Mouse (Mus musculus) stomach, embryonic 14.5 days (tissue): Measurements from ENCODE around the gene Lmo4. TPM values are rescaled to one million over a fixed set of nuclear protein-coding genes. Genes with fewer than 3 reads are reported as not detected.

Experiments
- ATAC-seq: fragments of 200-750 bp; cut with Nextera tagmentation; 2 replicates; pipeline ENCODE4 v1.8.0; 2017; ENCODE audit warnings: low read depth, moderate TSS enrichment; ENCODE audit not compliant: insufficient number of reproducible peaks, insufficient read depth, low FRiP score
- H3K27ac ChIP-seq: fragments of 300-500 bp; sonication (generic); 2 replicates; pipeline ENCODE4 v1.5.1; 2014; ENCODE audit warnings: mild to moderate bottlenecking, low read length, moderate library complexity, mixed read lengths
- H3K27me3 ChIP-seq: fragments of 300-500 bp; sonication (generic); 2 replicates; pipeline ENCODE4 v1.6.1; 2014; ENCODE audit warnings: low read length, control low read depth, mixed read lengths; ENCODE audit not compliant: control insufficient read depth, insufficient read depth
- H3K36me3 ChIP-seq: fragments of 300-500 bp; sonication (generic); 2 replicates; pipeline ENCODE4 v1.6.1; 2014; ENCODE audit warnings: mild to moderate bottlenecking, control low read depth, low read length, moderate library complexity, mixed read lengths; ENCODE audit not compliant: control insufficient read depth, insufficient read depth
- H3K4me1 ChIP-seq: fragments of 300-500 bp; sonication (generic); 2 replicates; pipeline ENCODE4 v1.6.1; 2014; ENCODE audit warnings: low read length, control low read depth, mixed read lengths; ENCODE audit not compliant: control insufficient read depth, insufficient read depth
- H3K4me2 ChIP-seq: fragments of 300-500 bp; sonication (generic); replicated peaks from 2 replicates; pipeline ENCODE4 v1.6.1; 2014; ENCODE audit warnings: low read depth, low read length, control low read depth
- H3K4me3 ChIP-seq: fragments of 300-500 bp; sonication (generic); 2 replicates; pipeline ENCODE4 v1.5.1; 2014; ENCODE audit warnings: low read depth, low read length, control low read depth
- H3K9ac ChIP-seq: fragments of 300-500 bp; sonication (generic); replicated peaks from 2 replicates; pipeline ENCODE4 v1.6.1; 2014; ENCODE audit warnings: low read depth, mild to moderate bottlenecking, control low read depth, low read length, moderate library complexity, mixed read lengths
- H3K9me3 ChIP-seq: fragments of 300-500 bp; sonication (generic); 2 replicates; pipeline ENCODE4 v1.6.1; 2016; ENCODE audit warnings: low read depth, low read length, control low read depth; ENCODE audit not compliant: control insufficient read depth
- WGBS: fragments of 180-500 bp; shearing (Covaris S2); extraction: QIAGEN DNeasy Blood & Tissue Kit; methylation state at CpG from one replicate; pipeline ENCODE4 v1.1.7; 2014; 5-methylcytosine and 5-hydroxymethylcytosine counted together
- polyA plus RNA-seq: library from polyadenylated mRNA; unstranded; fragments of >200 nt; fragmentation: Nextera tagmentation; extraction: Ambion mirVana; gene quantifications from 2 replicates; pipeline ENCODE4 v1.2.1, GENCODE M21; 2014

Gene Lmo4
- polyA plus RNA-seq, 1 experiment from 2014 or later: 95.2 TPM

DNA sequence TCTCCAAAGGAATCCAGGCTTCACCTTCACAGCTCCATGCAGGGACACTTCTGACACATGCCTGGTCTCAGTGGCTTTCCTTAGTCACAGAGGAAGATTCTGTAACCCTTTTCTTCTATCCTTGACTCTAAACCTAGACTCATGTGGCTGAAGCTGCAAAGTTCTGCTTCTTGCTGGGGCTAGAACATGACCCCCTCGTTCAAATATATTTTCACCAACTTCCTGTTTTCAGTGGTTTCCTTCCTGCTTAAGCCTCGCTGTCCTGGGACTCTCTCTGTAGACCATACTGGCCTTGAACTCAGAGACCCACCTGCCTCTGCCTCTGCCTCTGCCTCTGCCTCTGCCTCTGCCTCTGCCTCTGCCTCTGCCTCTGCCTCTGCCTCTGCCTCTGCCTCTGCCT, 34.5 kb downstream of the Lmo4 start:
- no peak overlapping the region for H3K4me3 ChIP-seq
- H3K4me2 ChIP-seq: no peak overlapping the region
- no peak overlapping the region for H3K27ac ChIP-seq
- H3K9me3 ChIP-seq: no peaks in the 10 kb centered on the region
- no peaks in the 10 kb centered on the region for H3K27me3 ChIP-seq
- H3K36me3 ChIP-seq: no peaks in the 10 kb centered on the region
- H3K4me1 ChIP-seq: no peaks in the 10 kb centered on the region
- 83% methylated on average over 2 of the region's 2 CpGs for WGBS
- no peak overlapping the region for H3K9ac ChIP-seq
- no peak for ATAC-seq

DNA sequence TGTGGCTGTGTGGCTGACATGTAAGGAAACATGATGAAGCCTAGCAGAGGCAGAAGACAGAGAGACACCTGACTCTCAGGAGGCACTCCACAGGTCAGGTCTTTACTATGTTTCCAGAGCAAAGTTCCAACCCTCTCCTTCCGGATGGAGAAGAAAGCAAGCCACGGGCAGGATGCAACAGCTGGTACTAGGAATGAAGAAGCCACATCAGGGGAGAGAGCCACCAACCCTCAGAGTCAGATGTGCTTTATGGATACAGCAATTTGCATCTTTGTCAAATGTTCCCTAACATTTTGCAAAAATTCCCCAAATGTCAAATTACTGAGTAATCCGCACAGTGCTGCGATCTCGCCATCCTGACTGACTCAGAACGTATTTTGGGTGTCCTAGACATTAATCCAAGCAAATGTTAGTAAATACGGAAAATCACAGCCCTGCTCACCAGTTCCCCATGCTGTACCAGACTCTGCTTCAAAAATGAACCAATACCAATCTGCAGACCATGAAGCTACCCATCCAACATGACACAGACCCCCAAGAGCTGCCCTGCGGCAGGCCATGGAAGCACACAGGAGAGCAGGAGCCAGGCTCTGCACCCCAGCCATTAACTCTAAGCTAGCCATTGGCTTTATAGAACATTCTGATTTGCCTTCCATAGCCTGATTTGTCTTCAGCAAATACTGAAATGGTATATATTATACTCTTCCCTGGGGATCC, 38.4 kb downstream of the Lmo4 start:
- Histone ChIP-seq H3K9me3 (no peaks in the 10 kb centered on the region), H3K36me3 (no peaks in the 10 kb centered on the region), H3K27me3 (no peaks in the 10 kb centered on the region), H3K4me1 (no peaks in the 10 kb centered on the region), H3K4me2 (no peak overlapping the region), H3K9ac (no peak overlapping the region), H3K27ac (no peak overlapping the region), H3K4me3 (no peak overlapping the region)
- 84% methylated on average over 8 of the region's 8 CpGs for WGBS
- ATAC-seq: no peak

DNA sequence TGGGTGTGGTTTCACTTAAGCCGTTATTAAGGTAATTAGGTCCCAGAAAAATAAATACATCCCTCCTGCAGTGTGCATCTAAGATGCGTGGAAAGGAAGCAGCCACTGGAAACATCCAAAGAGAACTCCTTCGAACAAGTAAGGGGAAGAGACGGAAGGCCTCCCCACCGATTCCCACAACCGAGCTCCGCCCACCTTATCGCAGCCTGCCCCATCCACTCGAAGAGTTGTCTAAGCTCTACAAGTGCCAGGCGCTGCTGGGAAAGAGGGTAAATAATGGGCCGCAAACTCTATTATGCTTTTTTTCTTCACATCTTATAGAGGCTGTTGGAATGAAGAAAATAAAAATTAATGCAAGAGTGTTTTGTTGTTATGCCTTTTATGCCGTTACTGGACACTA, 39.6 kb downstream of the Lmo4 start:
- Histone ChIP-seq H3K9ac (no peak overlapping the region), H3K4me3 (no peak overlapping the region), H3K27ac (no peak overlapping the region), H3K4me1 (no peaks in the 10 kb centered on the region), H3K36me3 (no peaks in the 10 kb centered on the region), H3K9me3 (no peaks in the 10 kb centered on the region), H3K4me2 (no peak overlapping the region), H3K27me3 (no peaks in the 10 kb centered on the region)
- no peak for ATAC-seq
- 85% methylated on average over 12 of the region's 12 CpGs for WGBS

DNA sequence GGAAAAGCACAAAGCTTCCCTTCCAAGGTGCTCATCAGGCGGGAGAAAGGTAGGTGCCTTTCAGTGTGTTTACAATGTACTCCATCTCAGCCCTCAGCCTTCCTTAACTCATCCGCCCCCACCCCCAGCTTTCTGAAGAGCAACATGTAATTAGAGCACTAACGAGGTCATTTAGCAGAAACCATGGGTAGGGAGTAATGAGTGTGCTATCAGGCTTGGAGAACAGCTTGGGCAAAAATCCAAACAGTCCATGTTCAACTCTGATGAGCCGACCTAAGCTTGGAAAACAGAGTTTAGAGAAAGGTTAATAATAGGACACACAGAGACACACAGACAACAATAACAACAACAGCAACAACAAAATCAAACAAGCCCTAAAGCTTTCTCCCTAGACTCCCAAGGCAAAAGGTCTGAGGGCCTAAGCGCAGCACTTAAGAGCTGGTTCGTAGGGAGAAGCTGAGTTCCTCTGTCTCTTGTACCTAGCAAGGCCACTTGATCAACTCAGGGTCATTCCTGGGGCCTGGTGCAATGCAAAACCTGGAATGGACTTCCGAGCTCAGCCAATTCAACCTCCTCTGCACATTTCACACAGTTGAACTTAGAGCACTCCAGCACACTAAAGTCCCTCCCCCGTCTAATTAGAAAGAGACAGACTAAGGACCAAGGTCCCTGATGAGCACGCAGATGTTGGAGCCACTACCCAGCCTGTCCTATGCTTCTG, 40.2 kb downstream of the Lmo4 start:
- no peak overlapping the region for H3K9ac ChIP-seq
- no peaks in the 10 kb centered on the region for H3K4me1 ChIP-seq
- no peaks in the 10 kb centered on the region for H3K27me3 ChIP-seq
- no peak overlapping the region for H3K4me3 ChIP-seq
- H3K4me2 ChIP-seq: no peak overlapping the region
- 53% methylated on average over 9 of the region's 9 CpGs for WGBS
- no peak overlapping the region for H3K27ac ChIP-seq
- H3K9me3 ChIP-seq: no peaks in the 10 kb centered on the region
- no peaks in the 10 kb centered on the region for H3K36me3 ChIP-seq
- ATAC-seq: no peak

DNA sequence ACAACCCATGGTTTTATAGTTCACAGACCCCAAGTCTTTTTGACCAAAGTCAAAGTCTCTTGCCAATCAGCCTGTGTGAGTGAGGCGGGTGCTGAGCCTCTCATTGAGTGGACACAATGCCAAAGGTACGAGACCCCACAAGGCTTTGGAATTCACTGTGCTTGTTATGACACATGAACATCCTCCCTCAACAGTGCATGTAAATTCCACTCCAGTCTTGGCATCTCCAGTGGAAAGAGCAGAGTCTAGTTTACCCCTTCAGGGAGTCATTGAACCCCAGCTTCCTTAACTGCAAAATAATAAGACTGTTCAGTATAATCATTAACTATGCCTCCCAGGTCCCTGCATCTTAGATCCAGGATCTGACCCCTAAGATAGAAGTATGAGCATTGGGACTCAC, 41.3 kb downstream of the Lmo4 start:
- no peak overlapping the region for H3K27ac ChIP-seq
- H3K36me3 ChIP-seq: no peaks in the 10 kb centered on the region
- ATAC-seq: no peak
- no peak overlapping the region for H3K4me3 ChIP-seq
- no peaks in the 10 kb centered on the region for H3K4me1 ChIP-seq
- no peaks in the 10 kb centered on the region for H3K9me3 ChIP-seq
- no peaks in the 10 kb centered on the region for H3K27me3 ChIP-seq
- H3K9ac ChIP-seq: no peak overlapping the region
- H3K4me2 ChIP-seq: no peak overlapping the region
- WGBS: 89% methylated on average over 2 of the region's 2 CpGs

DNA sequence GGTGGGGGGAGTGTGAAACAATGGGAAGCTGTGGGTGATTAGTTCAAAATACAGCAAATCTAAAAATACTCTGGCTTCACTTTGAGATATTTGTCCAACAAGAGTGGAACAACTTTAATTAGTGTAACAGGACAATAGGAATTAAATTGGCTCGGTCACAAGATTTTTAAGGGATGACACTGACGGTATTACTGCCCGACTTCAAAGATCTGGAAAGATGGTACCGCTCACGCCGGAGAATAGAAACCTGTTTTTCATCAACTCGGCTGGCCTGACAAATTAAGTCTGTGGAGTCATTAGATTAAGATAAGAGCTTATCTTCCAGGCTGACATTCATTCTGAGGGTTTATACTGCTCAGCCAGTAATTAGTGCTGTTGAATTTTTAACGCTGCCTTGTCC, 42.9 kb downstream of the Lmo4 start:
- Histone ChIP-seq H3K27ac (no peak overlapping the region), H3K9me3 (no peaks in the 10 kb centered on the region), H3K4me2 (no peak overlapping the region), H3K4me1 (no peaks in the 10 kb centered on the region), H3K27me3 (no peaks in the 10 kb centered on the region), H3K9ac (no peak overlapping the region), H3K4me3 (no peak overlapping the region), H3K36me3 (no peaks in the 10 kb centered on the region)
- ATAC-seq: no peak
- 19% methylated on average over 8 of the region's 8 CpGs for WGBS

DNA sequence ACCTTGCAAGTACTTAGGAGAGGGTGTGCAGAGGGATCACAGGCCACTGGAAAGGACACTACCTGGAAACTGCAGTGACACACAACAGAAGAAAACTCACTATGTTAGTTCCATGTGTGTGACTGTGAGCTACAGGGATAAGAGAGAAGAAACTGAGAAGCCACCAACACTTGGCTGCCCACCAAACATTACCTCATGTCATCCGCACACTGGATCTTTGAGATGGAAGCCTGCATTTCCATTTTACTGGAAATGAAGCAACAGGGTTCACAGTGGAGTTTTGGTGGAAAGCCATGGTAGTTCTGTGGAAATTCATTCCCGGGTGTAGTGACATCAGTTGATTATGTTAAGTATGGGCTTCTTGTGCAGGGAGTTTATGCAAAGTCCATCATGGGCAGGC, 43.8 kb downstream of the Lmo4 start:
- Histone ChIP-seq H3K9ac (no peak overlapping the region), H3K4me2 (no peak overlapping the region), H3K4me1 (no peaks in the 10 kb centered on the region), H3K27me3 (no peaks in the 10 kb centered on the region), H3K9me3 (no peaks in the 10 kb centered on the region), H3K4me3 (no peak overlapping the region), H3K27ac (no peak overlapping the region), H3K36me3 (no peaks in the 10 kb centered on the region)
- 71% methylated on average over 2 of the region's 2 CpGs for WGBS
- no peak for ATAC-seq

DNA sequence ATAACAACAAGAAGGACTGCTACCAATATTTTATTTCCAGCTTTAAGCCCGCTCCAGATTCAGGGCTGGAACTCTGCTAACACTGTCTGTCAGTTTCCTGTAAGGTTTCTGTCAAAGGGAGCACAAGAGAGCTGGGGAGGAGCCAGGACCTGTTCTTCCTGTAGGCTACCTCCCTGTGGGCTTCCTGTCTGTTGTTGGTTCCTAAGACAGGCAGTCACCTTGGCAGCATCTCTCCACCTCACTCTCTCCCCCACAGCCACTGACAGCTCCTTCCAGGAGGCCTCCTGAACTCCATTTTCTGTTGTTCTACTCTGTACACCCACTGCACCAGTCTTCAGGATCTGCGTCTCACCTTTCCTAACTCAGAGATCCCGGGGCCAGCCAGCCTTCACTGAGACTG, 49.3 kb downstream of the Lmo4 start:
- Histone ChIP-seq H3K4me1 (no peaks in the 10 kb centered on the region), H3K9me3 (no peaks in the 10 kb centered on the region), H3K36me3 (no peaks in the 10 kb centered on the region), H3K9ac (no peak overlapping the region), H3K4me3 (no peak overlapping the region), H3K27ac (no peak overlapping the region), H3K4me2 (no peak overlapping the region), H3K27me3 (no peaks in the 10 kb centered on the region)
- 69% methylated on average over 3 of the region's 3 CpGs for WGBS
- ATAC-seq: no peak

DNA sequence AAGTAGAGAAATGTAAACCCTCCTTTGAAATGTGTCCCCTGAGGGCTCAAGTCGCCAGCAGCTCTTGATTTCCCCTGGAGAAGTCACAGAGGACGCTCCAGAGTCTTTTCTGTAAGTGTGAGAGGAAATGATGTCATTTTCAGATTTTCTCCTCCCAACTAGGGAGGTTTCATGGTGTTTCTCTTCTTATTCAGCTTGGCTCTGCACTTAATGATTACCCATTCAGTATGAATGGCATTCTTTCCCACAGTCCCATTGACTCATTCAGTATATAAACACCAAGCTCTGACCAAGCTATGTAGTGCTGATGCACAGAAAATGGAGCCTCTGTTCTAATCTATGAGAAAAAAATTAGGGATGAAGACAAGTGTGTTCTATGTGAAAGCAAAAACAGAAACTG, 51.6 kb downstream of the Lmo4 start:
- Histone ChIP-seq H3K4me1 (no peaks in the 10 kb centered on the region), H3K9ac (no peak overlapping the region), H3K27me3 (no peaks in the 10 kb centered on the region), H3K36me3 (no peaks in the 10 kb centered on the region), H3K27ac (no peak overlapping the region), H3K4me2 (no peak overlapping the region), H3K4me3 (no peak overlapping the region), H3K9me3 (no peaks in the 10 kb centered on the region)
- ATAC-seq: no peak
- 78% methylated on average over 2 of the region's 2 CpGs for WGBS
